Mouse (Mus musculus) layer of hippocampus, postnatal 14 days (tissue): ENCODE measurements around the gene Tbc1d10c. TPM values are rescaled to one million over a fixed set of nuclear protein-coding genes. Genes with fewer than 3 reads are reported as not detected.

Source experiments
- DNase-seq, 2 experiments: peaks; one replicate each; pipeline ENCODE4 v3.0.0; 2021 to 2022; ENCODE audit warnings: low spot score in 2 of 2, mixed read lengths in 1 of 2
- long read RNA-seq, 2 experiments: library from polyadenylated mRNA; stranded (forward); transcript quantifications; one replicate each; pipeline ENCODE4 v2.0.0; 2021
- total RNA-seq, 2 experiments: library from RNA; stranded (reverse); gene quantifications; 2 replicates each; pipeline ENCODE4 v1.2.3; 2021

Gene Tbc1d10c
- total RNA-seq = 1 to 10 TPM in 1 of 2 experiments, under 1 TPM in 1; 0.74 to 1.8 TPM
- long read RNA-seq, experiment 1 = 0 reads
- long read RNA-seq, experiment 2 = 0 reads

GRCm38 (mm10) chr19:4190831-4191334 lies at the start of gene Tbc1d10c:
TSS of gene Tbc1d10c (minus strand) at chr19:4191284.
- DNase-seq = no peak

- DNase-seq = no peak
Observed at GRCm38 (mm10) chr19:4240247-4240668, 49.2 kb upstream of the Tbc1d10c start.

- no peak for DNase-seq
Observed at GRCm38 (mm10) chr19:4234548-4234947, 43.5 kb upstream of the Tbc1d10c start.

DNA sequence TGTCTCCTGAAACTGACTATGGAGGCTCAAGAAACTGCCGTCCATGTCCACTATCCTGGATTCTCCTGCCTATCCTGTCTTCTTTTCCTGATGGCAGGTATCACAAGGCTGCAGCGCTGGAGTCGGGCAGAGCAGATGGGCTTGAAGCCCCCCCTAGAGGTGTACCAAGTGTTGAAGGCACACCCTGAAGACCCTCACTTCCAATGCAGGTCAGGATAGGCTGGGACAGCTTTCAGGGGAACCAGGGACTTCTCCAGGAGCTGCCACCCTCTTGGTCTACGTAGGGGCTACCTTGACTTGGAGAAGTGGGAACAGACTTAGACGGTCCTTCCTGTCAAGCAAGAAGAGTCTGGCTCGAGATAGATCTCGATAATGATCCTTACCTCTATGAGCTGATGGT lies 41.6 kb upstream of the Tbc1d10c start:
- no peak for DNase-seq

- DNase-seq = no peak
Observed at GRCm38 (mm10) chr19:4232186-4232572, 41.1 kb upstream of the Tbc1d10c start.

DNA sequence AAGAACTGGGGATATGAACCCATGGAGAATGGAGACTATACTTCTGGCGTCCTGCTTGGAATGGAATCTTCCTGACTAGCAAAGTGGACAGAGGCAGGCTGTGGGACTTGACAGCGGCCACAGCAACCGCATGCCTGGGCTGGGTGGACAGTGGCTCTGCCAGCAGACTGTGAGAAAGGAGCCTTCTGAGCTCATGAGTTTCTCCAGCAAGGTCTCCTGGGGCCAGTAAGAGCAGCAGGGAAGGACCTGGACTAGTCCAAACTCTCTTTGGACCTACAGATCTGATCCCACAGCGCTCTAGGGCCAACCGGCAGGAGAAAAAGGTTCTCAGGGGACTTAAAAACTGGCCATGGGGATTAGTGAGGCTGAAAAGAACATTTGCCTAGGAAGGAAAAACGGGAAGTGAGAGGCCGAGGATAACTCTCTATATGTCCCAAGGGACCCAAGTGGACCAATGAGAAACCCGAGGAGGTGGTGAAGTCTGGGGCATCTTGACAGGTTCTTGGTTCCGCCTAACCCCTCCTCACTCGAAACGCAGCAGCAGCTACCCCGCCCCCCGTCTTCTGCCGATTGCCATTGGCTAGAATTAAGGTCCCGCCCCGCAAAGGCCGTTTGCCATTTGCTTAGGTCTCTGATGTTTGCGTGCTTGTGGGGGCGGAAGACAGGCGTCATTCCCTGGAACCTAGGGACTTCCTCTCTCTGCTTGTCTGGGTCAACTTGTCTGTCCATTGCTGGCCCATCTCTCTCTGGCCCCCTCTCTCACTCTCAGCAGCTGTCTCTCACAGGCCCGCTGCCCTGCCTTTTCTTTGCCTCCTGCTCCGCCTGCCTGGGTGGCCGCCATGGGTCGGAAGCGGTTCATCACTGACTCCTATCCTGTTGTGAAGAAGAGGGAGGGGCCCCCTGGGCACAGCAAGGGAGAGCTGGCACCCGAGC lies 40.4 kb upstream of the Tbc1d10c start, which contains the start of gene Pold4:
Gene Pold4, plus strand, starts transcription at position 647 of the 933 bp plus-strand sequence.
- peak; percentile 94 to 97 for DNase-seq

DNA sequence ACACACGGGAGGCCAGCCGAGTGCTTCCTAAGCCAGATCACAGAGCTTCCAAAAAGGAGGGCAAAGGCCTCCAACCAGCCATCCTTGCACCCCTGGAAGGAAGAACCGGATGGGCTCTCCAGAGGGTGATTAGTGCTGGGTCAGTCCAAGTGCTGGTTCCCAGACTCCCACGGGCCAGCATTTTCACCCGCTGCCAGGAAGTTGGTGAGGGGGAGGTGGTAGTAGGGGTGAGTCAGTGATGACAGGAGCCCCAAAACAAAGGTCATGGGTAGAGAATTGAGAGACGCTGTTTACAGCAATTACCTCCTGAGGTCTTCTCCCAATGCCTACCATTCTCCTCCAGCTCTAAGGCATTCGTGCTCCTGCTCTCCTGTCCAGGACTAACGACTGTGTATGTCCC lies 39.3 kb upstream of the Tbc1d10c start:
- DNase-seq = no peak

GRCm38 (mm10) chr19:4229451-4230076 lies 38.5 kb upstream of the Tbc1d10c start:
- no peak for DNase-seq

DNA sequence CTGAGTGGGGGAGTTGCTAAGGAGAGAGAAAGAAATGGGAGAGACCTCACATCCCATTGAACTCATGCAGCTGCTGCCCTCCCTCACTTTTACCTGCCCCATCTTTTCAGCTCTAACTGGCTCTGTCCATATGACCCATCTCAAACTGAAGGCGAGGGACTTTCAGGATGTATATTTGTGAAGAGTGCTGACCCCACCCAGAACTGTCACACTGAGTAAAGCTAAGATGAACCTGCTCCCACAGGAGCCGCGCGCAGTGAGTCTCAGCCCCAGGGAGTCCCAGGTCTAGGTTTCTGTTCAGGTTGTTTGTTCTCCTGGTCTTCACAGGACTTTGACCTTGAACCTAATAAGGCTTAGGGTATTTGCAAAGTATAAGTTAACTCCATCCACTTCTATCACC lies 37.8 kb upstream of the Tbc1d10c start:
- DNase-seq = no peak

DNA sequence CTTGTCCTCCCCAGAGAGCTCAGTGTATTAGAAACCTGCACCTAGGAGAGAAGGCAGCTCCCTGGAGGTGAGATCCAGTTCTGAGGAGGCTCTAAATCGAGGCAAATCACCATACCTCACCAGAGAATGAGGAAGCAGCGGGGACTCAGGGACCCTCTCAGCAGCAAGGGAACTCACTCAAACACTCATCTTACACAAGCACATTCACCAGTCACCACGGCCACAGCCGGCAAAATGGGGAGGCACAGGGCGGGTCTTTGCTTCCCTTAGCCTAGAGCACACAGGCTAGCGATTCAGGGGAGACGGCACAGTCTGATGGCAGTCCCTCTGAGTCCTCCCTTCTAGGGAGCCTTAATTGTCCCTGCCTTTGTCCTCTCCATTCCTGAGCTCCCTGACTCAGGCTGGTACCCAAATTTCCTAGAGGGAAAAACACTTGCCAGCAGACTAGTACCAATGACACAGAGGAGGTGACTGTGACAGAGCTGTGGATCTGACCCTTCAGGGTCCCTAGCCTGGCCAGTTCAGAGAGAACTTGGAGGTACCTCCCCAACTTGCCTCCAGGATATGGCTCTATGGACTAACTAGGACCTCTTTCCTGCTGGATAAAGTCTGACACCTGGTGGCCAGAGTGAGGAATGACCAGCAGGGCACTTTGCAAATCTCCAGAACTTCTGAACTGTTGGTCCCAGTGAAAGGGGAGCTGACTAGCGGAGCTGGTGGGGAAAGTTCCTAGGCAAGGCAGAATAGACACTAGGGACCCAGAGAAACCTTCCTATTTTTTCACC lies 37.0 kb upstream of the Tbc1d10c start:
- peak; percentile 75 to 87 for DNase-seq

GRCm38 (mm10) chr19:4227446-4227845 lies 36.4 kb upstream of the Tbc1d10c start:
- no peak for DNase-seq

DNA sequence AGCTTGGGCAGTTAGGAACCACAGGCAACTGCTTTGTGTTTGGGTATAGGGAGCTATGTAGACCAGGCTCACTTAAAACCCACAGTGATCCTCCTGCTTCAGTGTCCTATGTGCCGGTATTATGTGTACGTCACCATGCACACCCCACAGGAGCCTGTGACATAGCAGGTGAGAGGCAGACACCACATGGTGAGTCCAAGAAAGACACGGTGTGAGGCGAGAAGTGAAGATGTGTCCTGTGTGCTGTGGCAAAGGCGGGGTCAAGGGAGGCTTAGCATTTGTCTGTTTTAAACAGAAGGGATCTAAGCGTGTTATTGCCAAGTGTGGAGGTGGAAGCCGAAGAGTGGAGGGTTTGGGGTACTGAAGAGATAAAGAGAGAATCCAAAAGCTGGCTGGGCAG lies 35.7 kb upstream of the Tbc1d10c start:
- DNase-seq = no peak

DNA sequence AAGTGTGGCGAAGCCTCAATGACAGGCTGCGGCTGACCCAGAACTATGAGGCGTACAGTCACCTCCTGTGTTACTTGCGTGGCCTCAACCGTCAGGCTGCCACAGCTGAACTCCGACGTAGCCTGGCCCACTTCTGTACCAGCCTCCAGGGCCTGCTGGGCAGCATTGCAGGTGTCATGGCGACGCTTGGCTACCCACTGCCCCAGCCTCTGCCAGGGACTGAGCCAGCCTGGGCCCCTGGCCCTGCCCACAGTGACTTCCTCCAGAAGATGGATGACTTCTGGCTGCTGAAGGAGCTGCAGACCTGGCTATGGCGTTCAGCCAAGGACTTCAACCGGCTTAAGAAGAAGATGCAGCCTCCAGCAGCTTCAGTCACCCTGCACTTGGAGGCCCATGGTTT lies 31.1 kb upstream of the Tbc1d10c start:
- DNase-seq = no peak

DNA sequence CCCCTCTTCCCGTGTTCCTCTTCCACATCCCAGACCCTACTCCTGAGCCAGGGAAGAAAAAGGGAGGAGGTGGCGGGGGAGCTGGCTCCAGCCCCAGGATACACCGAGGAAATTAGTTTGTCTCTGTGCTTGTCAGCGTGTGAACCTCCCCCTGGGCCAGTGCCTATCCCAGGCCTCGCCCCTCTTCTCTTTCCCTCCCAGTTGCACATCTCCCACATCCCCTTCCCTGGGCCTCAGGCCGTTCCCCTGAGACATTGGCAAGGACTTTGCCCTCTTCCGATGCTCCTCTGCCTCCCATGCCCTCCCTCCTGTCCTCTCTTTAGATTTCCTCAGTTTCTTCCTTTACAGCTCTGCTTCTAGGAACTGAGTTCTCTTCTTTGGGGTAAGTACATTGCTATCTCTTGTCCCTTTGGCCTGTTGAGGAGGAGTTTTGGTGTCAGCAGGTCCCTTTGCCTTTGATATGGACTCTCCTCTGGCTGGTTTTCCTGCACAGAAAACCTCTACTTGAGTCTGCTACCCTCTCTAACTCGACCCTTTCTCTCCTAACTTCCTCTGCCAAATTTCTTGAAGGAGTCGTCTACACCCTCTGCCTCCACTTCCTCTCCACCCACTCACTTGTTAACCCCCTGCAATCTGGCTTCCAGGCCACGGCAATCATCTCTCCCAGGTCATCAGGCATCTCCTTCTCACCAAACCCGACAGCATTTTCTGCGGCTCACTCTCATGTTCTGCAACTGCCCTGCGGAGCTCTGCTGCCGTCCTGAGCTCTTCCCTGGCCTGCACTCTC lies 30.1 kb upstream of the Tbc1d10c start:
- DNase-seq = no peak

GRCm38 (mm10) chr19:4220416-4220815 lies 29.3 kb upstream of the Tbc1d10c start:
- DNase-seq = no peak

GRCm38 (mm10) chr19:4219943-4220342 lies 28.9 kb upstream of the Tbc1d10c start:
- no peak for DNase-seq

DNA sequence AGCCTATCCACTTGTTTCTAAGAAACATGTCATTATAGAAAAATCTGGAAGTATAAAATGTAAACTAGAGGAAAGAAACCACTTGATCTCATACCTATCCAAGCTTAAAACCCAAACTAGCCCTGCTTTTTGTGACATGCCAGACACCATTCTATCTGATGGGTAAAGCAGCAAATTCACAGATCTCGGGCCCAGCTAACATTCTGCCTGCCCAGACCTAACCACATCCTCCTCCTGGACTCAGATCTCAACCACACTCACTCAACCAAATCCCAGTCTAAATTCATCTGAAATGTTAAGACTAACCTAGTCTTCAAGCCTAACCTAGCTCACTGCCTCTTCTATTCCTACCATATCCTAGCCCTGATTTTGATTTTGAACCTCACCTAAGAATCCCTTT lies 27.7 kb upstream of the Tbc1d10c start:
- no peak for DNase-seq

- no peak for DNase-seq
Observed at GRCm38 (mm10) chr19:4218293-4218692, 27.2 kb upstream of the Tbc1d10c start.

GRCm38 (mm10) chr19:4217855-4218254 lies 26.8 kb upstream of the Tbc1d10c start:
- DNase-seq = no peak

GRCm38 (mm10) chr19:4217140-4217539 lies 26.1 kb upstream of the Tbc1d10c start:
- no peak for DNase-seq
